Mouse (Mus musculus) neutrophil, adult 65 days (primary cell): ENCODE results near the gene Olfr1378. TPM values are rescaled to one million over a fixed set of nuclear protein-coding genes. Genes with fewer than 3 reads are reported as not detected.

ENCODE experiments used
- total RNA-seq: library from RNA; stranded (reverse); gene quantifications from 2 replicates; pipeline ENCODE4 v1.2.4, GENCODE M21; 2023

Gene Olfr1378
- not detected in 2 replicates for total RNA-seq

GRCm38 (mm10) chr11:50966230-50966629, at the start of gene Olfr1378:
Gene Olfr1378, plus strand, starts transcription at chr11:50966530.

GRCm38 (mm10) chr11:50931451-50931866, 34.9 kb upstream of the Olfr1378 start, which contains the start of gene Zfp354b:
Gene Zfp354b, minus strand, starts transcription at chr11:50931633.

GRCm38 (mm10) chr11:50943506-50943905, 22.8 kb upstream of the Olfr1378 start, which contains the start of gene 4933414I15Rik:
Gene 4933414I15Rik, minus strand, starts transcription at chr11:50943765.

GRCm38 (mm10) chr11:50953665-50954064, 12.7 kb upstream of the Olfr1378 start, which contains the start of gene Prop1:
Gene Prop1, minus strand, starts transcription at chr11:50953765.

GRCm38 (mm10) chr11:50981667-50982066, 15.3 kb downstream of the Olfr1378 start, which contains the start of gene Olfr1377:
Gene Olfr1377, plus strand, starts transcription at chr11:50981967.

GRCm38 (mm10) chr11:51003296-51003695, 37.0 kb downstream of the Olfr1378 start, which contains the start of gene Olfr51:
Gene Olfr51, plus strand, starts transcription at chr11:51003596.

GRCm38 (mm10) chr11:51013936-51014335, 47.6 kb downstream of the Olfr1378 start, which contains the start of gene Olfr54:
Gene Olfr54, plus strand, starts transcription at chr11:51014236.

Other genes starting within 250 kb of the Olfr1378 start
- 0.14 and 0.28 TPM in 2 replicates for gene Zfp354c, start 138.8 kb upstream of the Olfr1378 start, total RNA-seq
- not detected in 2 replicates for gene Zfp879, start 125.0 kb upstream of the Olfr1378 start, total RNA-seq
- gene Grm6, start 115.8 kb upstream of the Olfr1378 start, total RNA-seq: 0.20 and 0.54 TPM in 2 replicates
- gene Zfp454, start 78.9 kb upstream of the Olfr1378 start, total RNA-seq: not detected in 2 replicates
- gene Zfp2, start 50.4 kb upstream of the Olfr1378 start, total RNA-seq: 0.16 TPM in 1 of 2 replicates, not detected in the other
- not detected in 2 replicates for gene Zfp354b, start 34.9 kb upstream of the Olfr1378 start, total RNA-seq
- gene 4933414I15Rik, start 22.8 kb upstream of the Olfr1378 start, total RNA-seq: not detected in 2 replicates
- gene Prop1, start 12.8 kb upstream of the Olfr1378 start, total RNA-seq: not detected in 2 replicates
- gene Olfr1377, start 15.4 kb downstream of the Olfr1378 start, total RNA-seq: not detected in 2 replicates
- gene Olfr51, start 37.1 kb downstream of the Olfr1378 start, total RNA-seq: not detected in 2 replicates
- gene Olfr54, start 47.7 kb downstream of the Olfr1378 start, total RNA-seq: not detected in 2 replicates
- gene Olfr1375, start 81.6 kb downstream of the Olfr1378 start, total RNA-seq: not detected in 2 replicates
- gene Zfp354a, start 92.7 kb downstream of the Olfr1378 start, total RNA-seq: not detected in 2 replicates